Mouse (Mus musculus) limb, embryonic 14.5 days (tissue): ENCODE results near the gene Catspere2. TPM values are rescaled to one million over a fixed set of nuclear protein-coding genes. Genes with fewer than 3 reads are reported as not detected.
"Not testable (repeated sequence)": the region's sequence is repeated elsewhere in the genome, so short reads cannot be mapped to it uniquely, and the experiment has no call there.

Experiments
- ATAC-seq: fragments of 200-750 bp; cut with Nextera tagmentation; 2 replicates; pipeline ENCODE4 v1.8.0; 2017; ENCODE audit warnings: low read depth, moderate number of reproducible peaks, moderate TSS enrichment; ENCODE audit not compliant: low FRiP score
- DNase-seq: peaks from one replicate; pipeline ENCODE4 v3.0.0-alpha.2; 2015; ENCODE audit warnings: low spot score
- H3K27ac ChIP-seq: fragments of 300-500 bp; sonication (generic); replicated peaks from 2 replicates; pipeline ENCODE4 v1.5.1; 2014; ENCODE audit warnings: low read depth, mild to moderate bottlenecking, low read length, moderate library complexity, mixed read lengths
- H3K27me3 ChIP-seq: fragments of 300-500 bp; sonication (generic); 2 replicates; pipeline ENCODE4 v1.6.1; 2014; ENCODE audit warnings: low read length, mixed read lengths; ENCODE audit not compliant: control insufficient read depth, insufficient read depth
- H3K36me3 ChIP-seq: fragments of 300-500 bp; sonication (generic); 2 replicates; pipeline ENCODE4 v1.6.1; 2014; ENCODE audit warnings: mild to moderate bottlenecking, low read length, moderate library complexity, mixed read lengths; ENCODE audit not compliant: control insufficient read depth, insufficient read depth
- H3K4me1 ChIP-seq: fragments of 300-500 bp; sonication (generic); 2 replicates; pipeline ENCODE4 v1.6.1; 2014; ENCODE audit warnings: antibody characterized with exemption, low read length, mixed read lengths; ENCODE audit not compliant: control insufficient read depth, insufficient read depth
- H3K4me2 ChIP-seq: fragments of 300-500 bp; sonication (generic); replicated peaks from 2 replicates; pipeline ENCODE4 v1.6.1; 2014; ENCODE audit warnings: low read depth, mild to moderate bottlenecking, low read length, moderate library complexity; ENCODE audit not compliant: severe bottlenecking
- H3K4me3 ChIP-seq: fragments of 300-500 bp; sonication (generic); replicated peaks from 2 replicates; pipeline ENCODE4 v1.5.1; 2014; ENCODE audit warnings: low read length
- H3K9ac ChIP-seq: fragments of 300-500 bp; sonication (generic); 2 replicates; pipeline ENCODE4 v1.6.1; 2014; ENCODE audit warnings: mild to moderate bottlenecking, low read depth, low read length, moderate library complexity; ENCODE audit not compliant: severe bottlenecking
- H3K9me3 ChIP-seq: fragments of 300-500 bp; sonication (generic); 2 replicates; pipeline ENCODE4 v1.6.1; 2016; ENCODE audit warnings: low read length; ENCODE audit not compliant: control insufficient read depth
- POLR2A ChIP-seq: fragments of 200-500 bp; IDR thresholded peaks from 2 replicates; pipeline ENCODE4 v1.8.0; 2012; ENCODE audit warnings: inconsistent platforms, mild to moderate bottlenecking, moderate library complexity, borderline replicate concordance; ENCODE audit not compliant: insufficient read depth, insufficient read length; ENCODE audit errors: extremely low read depth
- WGBS: fragments of 180-500 bp; shearing (Covaris S2); extraction: QIAGEN DNeasy Blood & Tissue Kit; methylation state at CpG from one replicate; pipeline ENCODE4 v1.1.7; 2014; 5-methylcytosine and 5-hydroxymethylcytosine counted together
- polyA plus RNA-seq, 2 experiments: library from polyadenylated mRNA; depleted of rRNA in 1 of 2; stranded (reverse) in 1 of 2; unstranded in 1 of 2; fragments of >200 nt; fragmentation: Nextera tagmentation in 1 of 2; extraction: Ambion mirVana in 1 of 2; gene quantifications; 2 replicates each; pipeline versions ENCODE4 v1.2.1 to v1.2.3; 2012 to 2014

The Catspere2 gene
- polyA plus RNA-seq, 2 experiments = 0.50 to 0.53 TPM

DNA sequence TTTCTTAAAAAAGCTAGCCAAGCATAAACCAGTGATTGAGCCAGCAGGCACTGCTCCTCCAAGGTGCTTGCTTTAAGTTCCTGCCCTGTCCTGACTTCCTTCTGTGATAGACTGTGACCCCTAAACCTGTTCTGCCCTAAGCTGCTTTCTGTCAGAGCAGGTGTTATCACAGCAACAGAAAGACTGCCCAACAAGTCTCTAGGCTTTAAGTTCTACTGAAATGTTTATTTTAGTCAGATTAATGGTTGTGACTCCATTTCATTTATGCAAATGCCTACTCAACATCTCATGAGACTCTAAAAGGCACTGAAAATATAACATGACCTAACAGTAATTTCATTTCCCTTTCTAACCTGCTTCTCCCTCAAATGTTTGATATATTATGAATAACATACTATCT is 202.4 kb downstream of the Catspere2 start:
- Histone ChIP-seq H3K27ac (no peak overlapping the region), H3K27me3 (no peaks in the 10 kb centered on the region), H3K4me3 (no peak overlapping the region), H3K4me2 (no peak overlapping the region), H3K4me1 (peaks cover 8% of the 10 kb centered on the region; the same call in 1 of the 2 replicates), H3K36me3 (no peaks in the 10 kb centered on the region), H3K9me3 (no peaks in the 10 kb centered on the region), H3K9ac (no peak overlapping the region)
- ATAC-seq (no peak), DNase-seq (no peak)
- no peak for TF ChIP-seq POLR2A

DNA sequence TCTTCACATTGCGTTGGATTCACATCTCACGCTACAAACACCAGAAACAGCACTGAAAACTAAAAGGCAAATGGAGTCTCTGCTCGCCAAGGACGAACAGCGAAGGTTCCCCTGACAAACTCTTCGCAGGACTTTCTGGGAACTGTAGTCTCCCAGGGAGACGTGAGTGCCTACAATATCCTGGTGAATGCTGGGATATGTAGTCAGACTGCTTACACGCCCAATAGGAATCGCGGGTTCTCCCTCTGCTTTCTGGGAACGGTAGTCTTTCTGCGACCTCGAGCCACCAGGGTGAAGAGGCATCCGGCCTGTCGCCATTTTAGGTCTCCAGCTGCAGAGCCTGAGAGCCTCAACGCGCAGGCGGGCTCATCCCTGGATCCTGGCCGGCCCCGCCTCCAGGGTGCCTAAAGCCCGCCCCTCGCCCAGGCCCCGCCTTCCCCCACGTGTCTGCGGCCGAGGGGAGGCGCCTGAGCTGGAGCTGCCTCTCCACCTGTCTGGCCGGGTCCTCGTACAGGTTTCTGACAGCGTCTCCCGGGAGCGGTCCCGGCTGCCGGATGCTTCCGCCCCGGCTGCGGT is 204.1 kb downstream of the Catspere2 start, which contains the start of gene Desi2:
Gene Desi2, plus strand, starts transcription at position 202 of the 576 bp plus-strand sequence.
- Histone ChIP-seq H3K4me2 (peak within 1 kb of the TSS; percentile 60), H3K4me3 (peak within 1 kb of the TSS; percentile 57), H3K9ac (peak within 1 kb of the TSS; percentile 52), H3K27ac (peak within 1 kb of the TSS; percentile 68)
- peak; percentile 99 for ATAC-seq
- not testable (repeated sequence) for H3K4me1 ChIP-seq, H3K27me3 ChIP-seq, H3K9me3 ChIP-seq, H3K36me3 ChIP-seq
- DNase-seq = peak; percentile 98
- WGBS = under 1% methylated on average over 33 of the region's 37 CpGs
- peak; percentile 49; the same call in 1 of the 2 replicates for TF ChIP-seq POLR2A

DNA sequence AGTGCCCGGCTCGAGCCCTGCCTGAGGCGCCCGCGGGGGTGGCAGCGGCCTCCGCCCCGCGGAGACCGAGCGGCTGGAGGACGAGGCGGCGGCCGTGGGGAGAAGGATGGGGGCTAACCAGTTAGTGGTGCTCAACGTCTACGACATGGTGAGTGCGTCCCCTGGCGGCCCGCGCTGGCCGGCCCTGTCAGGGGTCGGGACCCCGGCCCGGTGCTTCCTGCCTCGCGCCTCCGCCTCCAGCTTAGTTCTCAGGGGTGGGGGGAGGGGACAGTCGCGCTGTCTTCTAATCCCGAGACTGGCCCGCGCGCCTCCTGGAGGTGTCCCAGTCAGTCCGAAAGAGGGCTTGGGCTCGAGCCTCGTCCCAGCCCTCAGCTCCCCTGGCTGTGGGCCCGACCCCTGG is 204.6 kb downstream of the Catspere2 start:
- not testable (repeated sequence) for H3K27ac ChIP-seq, H3K4me1 ChIP-seq, H3K36me3 ChIP-seq, H3K9me3 ChIP-seq, H3K27me3 ChIP-seq
- DNase-seq (peak; percentile 28), ATAC-seq (peak; percentile 64)
- Histone ChIP-seq H3K4me2 (peak overlapping the region; percentile 34), H3K9ac (peak overlapping the region; percentile 52), H3K4me3 (peak overlapping the region; percentile 57)
- 3% methylated on average over 16 of the region's 38 CpGs for WGBS

- ATAC-seq (no peak), DNase-seq (no peak)
- no peak for TF ChIP-seq POLR2A
- no peaks in the 10 kb centered on the region for H3K27me3 ChIP-seq
- peak overlapping the region; percentile 60 for H3K4me2 ChIP-seq
- H3K4me3 ChIP-seq = peak overlapping the region; percentile 35
- H3K36me3 ChIP-seq = no peaks in the 10 kb centered on the region
- H3K9me3 ChIP-seq = no peaks in the 10 kb centered on the region
- H3K9ac ChIP-seq = no peak overlapping the region
- H3K27ac ChIP-seq = no peak overlapping the region
- WGBS = 9% methylated on average over 13 of the region's 13 CpGs
- peaks cover 8% of the 10 kb centered on the region; the same call in 1 of the 2 replicates for H3K4me1 ChIP-seq
These were observed 205.2 kb downstream of the Catspere2 start for GRCm38 (mm10) chr1:178188386-178188785.

GRCm38 (mm10) chr1:178205701-178206325 is 222.6 kb downstream of the Catspere2 start:
- no peak for TF ChIP-seq POLR2A
- Histone ChIP-seq H3K9ac (no peak overlapping the region), H3K27ac (0 out of 2 replicates have a peak overlapping the region, but pooled peaks have one; percentile 5), H3K4me1 (no peaks in the 10 kb centered on the region), H3K27me3 (no peaks in the 10 kb centered on the region), H3K4me2 (no peak overlapping the region), H3K9me3 (0 out of 2 replicates have a peak, but pooled peaks cover 6% of the 10 kb centered on the region), H3K4me3 (no peak overlapping the region), H3K36me3 (no peaks in the 10 kb centered on the region)
- 83% methylated on average over 10 of the region's 10 CpGs for WGBS
- ATAC-seq (0 out of 2 replicates have a peak, but pooled peaks have one; percentile 47), DNase-seq (no peak)

DNA sequence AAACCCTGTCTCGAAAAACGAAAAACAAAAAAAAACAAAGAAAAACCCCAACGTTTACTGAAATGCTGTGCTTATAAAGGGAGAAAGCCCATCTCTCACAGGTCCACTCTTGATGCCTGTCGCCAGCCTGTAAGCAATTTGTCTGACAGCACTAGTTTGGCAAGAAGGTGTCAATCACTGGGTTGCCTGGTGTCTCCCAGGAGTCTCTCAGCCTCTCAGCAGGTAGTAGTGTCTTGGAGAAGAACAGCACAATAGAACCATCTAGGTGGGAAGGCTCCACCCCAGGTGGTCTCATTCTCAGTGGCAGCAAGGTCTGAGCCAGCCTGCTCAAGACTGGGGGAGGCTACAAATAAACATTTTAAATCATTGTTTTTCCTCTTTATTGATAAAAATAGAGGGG is 224.6 kb downstream of the Catspere2 start:
- H3K9me3 ChIP-seq, H3K27ac ChIP-seq, DNase-seq, H3K36me3 ChIP-seq, H3K4me3 ChIP-seq, H3K4me2 ChIP-seq, H3K27me3 ChIP-seq, ATAC-seq, H3K9ac ChIP-seq, H3K4me1 ChIP-seq: not testable (repeated sequence)
- WGBS = 83% methylated on average over 4 of the region's 4 CpGs
